In genomic region chr7:97925819-97926218, GRCm38 (mm10) we compare ENCODE assay signal across 44 mouse cellular contexts. TPM values are rescaled to one million over a fixed set of nuclear protein-coding genes. Genes with fewer than 3 reads are reported as not detected.
DNase-seq lines count a peak whose midpoint lies in the region; ATAC-seq and TF ChIP-seq lines count a peak whose summit lies in the region.
"Had no signal": no experiment of that assay in that cellular context is flagged by ENCODE, and none has a peak within 500 bp of the region (broad histone marks: within the 10 kb centered on the region; RNA-seq: fewer than 3 reads in every experiment).

No protein-coding gene starts in this region.

- WGBS in limb, embryonic 14.5 days, result 51% methylated on average over 1 of the region's 1 CpGs
- 87% methylated on average over 1 of the region's 1 CpGs for WGBS in limb, embryonic 10.5 days

- H3K9me3 ChIP-seq in limb, embryonic 14.5 days (ENCODE audit: control insufficient read depth, low read length), result no peaks in the 10 kb centered on the region
- no peaks in the 10 kb centered on the region for H3K9me3 ChIP-seq in limb, embryonic 10.5 days (replicated peaks)
- H3K9me3 ChIP-seq: embryonic facial prominence, embryonic 12.5 days; G1E; limb, embryonic 13.5 days; liver, embryonic 12.5 days; midbrain, embryonic 13.5 days had no signal

- no peaks in the 10 kb centered on the region for H3K4me1 ChIP-seq in limb, embryonic 14.5 days (ENCODE audit: control insufficient read depth, insufficient read depth, low read length)
- no peaks in the 10 kb centered on the region for H3K4me1 ChIP-seq in limb, embryonic 10.5 days
- H3K4me1 ChIP-seq: embryonic facial prominence, embryonic 12.5 days; hindbrain, embryonic 13.5 days; limb, embryonic 13.5 days; liver, embryonic 12.5 days; megakaryocyte, embryonic 14.5 days; midbrain, embryonic 13.5 days had no signal

- TF ChIP-seq POLR2A in limb, embryonic 14.5 days (IDR thresholded peaks at IDR 0.05; ENCODE audit: borderline replicate concordance, extremely low read depth, insufficient read depth, insufficient read length), result no peak

- H3K9ac ChIP-seq in limb, embryonic 14.5 days (ENCODE audit: low read depth, low read length, severe bottlenecking), result no peak overlapping the region
- H3K9ac ChIP-seq: embryonic facial prominence, embryonic 12.5 days; hindbrain, embryonic 13.5 days; limb, embryonic 13.5 days; liver, embryonic 12.5 days; liver, postnatal 0 days; midbrain, embryonic 13.5 days had no signal

- no peaks in the 10 kb centered on the region for H3K36me3 ChIP-seq in limb, embryonic 14.5 days (ENCODE audit: control insufficient read depth, insufficient read depth, low read length)
- H3K36me3 ChIP-seq in limb, embryonic 10.5 days, result no peaks in the 10 kb centered on the region
- H3K36me3 ChIP-seq: embryonic facial prominence, embryonic 12.5 days; G1E; hindbrain, embryonic 13.5 days; limb, embryonic 13.5 days; liver, embryonic 12.5 days; midbrain, embryonic 13.5 days had no signal

- no peak for ATAC-seq in limb, embryonic 14.5 days (ENCODE audit: low FRiP score, low read depth)
- ATAC-seq in megakaryocyte-erythroid progenitor cell, adult 5-6 weeks (replicated peaks; ENCODE audit: low FRiP score, low TSS enrichment, poor library complexity, severe bottlenecking), result no peak
- ATAC-seq: activated CD4-positive, CD25-positive, alpha-beta regulatory T cell, adult 4 months; liver, embryonic 12.5 days; liver, postnatal 0 days; midbrain, embryonic 13.5 days had no signal

- H3K4me3 ChIP-seq in limb, embryonic 14.5 days (replicated peaks; ENCODE audit: low read length), result no peak overlapping the region
- H3K4me3 ChIP-seq in limb, embryonic 10.5 days, result no peak overlapping the region
- H3K4me3 ChIP-seq: embryonic facial prominence, embryonic 12.5 days; gastrocnemius, adult 2 months; hindbrain, embryonic 13.5 days; layer of hippocampus, adult 2 months; left cerebral cortex, adult 2 months; limb, embryonic 13.5 days; liver, embryonic 12.5 days; megakaryocyte, embryonic 14.5 days; midbrain, embryonic 13.5 days had no signal

- no peaks in the 10 kb centered on the region for H3K27me3 ChIP-seq in limb, embryonic 14.5 days (ENCODE audit: control insufficient read depth, insufficient read depth, low read length)
- no peaks in the 10 kb centered on the region for H3K27me3 ChIP-seq in limb, embryonic 10.5 days (ENCODE audit: low read depth, poor library complexity, severe bottlenecking)
- H3K27me3 ChIP-seq: embryonic facial prominence, embryonic 12.5 days; hindbrain, embryonic 13.5 days; limb, embryonic 13.5 days; liver, embryonic 12.5 days; megakaryocyte, embryonic 14.5 days; midbrain, embryonic 13.5 days had no signal

- H3K27ac ChIP-seq in limb, embryonic 14.5 days (replicated peaks; ENCODE audit: low read depth, low read length), result no peak overlapping the region
- H3K27ac ChIP-seq in limb, embryonic 10.5 days, result no peak overlapping the region
- H3K27ac ChIP-seq: embryonic facial prominence, embryonic 12.5 days; gastrocnemius, adult 2 months; hindbrain, embryonic 13.5 days; layer of hippocampus, adult 2 months; left cerebral cortex, adult 2 months; limb, embryonic 13.5 days; liver, embryonic 12.5 days; midbrain, embryonic 13.5 days; stomach, postnatal 0 days had no signal

- DNase-seq in limb, embryonic 14.5 days (ENCODE audit: low spot score), result peak; percentile 76
- DNase-seq in limb, embryonic 10.5 days (ENCODE audit: low spot score), result no peak
- DNase-seq in 3T3-L1 (ENCODE audit: low read depth, low spot score), result peak; percentile 19
- DNase-seq in 416B (ENCODE audit: low read depth), result peak; percentile 21
- DNase-seq in brain, adult 2 months (ENCODE audit: low read depth, low spot score), result peak; percentile 65
- DNase-seq in urinary bladder, adult 18-20 months (ENCODE audit: low spot score in 2 of 2), result no peak
- DNase-seq: adrenal gland, adult 2 months; cerebellum, adult 11 months; cerebellum, adult 9-10 months; cerebellum, postnatal 36 days; gastrocnemius, adult 2 months; gastrocnemius, postnatal 36 days; heart, adult 18-20 months; heart, postnatal 4 days; kidney, adult 11 months; kidney, postnatal 14 days; liver, postnatal 0 days; lung, postnatal 4 days; right cerebral cortex, postnatal 4 days; thymus, adult 2 months; thymus, postnatal 36 days had no signal

- H3K4me2 ChIP-seq in limb, embryonic 14.5 days (replicated peaks; ENCODE audit: low read depth, low read length, severe bottlenecking), result no peak overlapping the region
- H3K4me2 ChIP-seq: embryonic facial prominence, embryonic 12.5 days; heart, embryonic 11.5 days; hindbrain, embryonic 13.5 days; limb, embryonic 13.5 days; liver, embryonic 12.5 days; midbrain, embryonic 13.5 days had no signal

RNA-seq across cellular contexts. Expression of gene Gdpd4, which starts 6.1 kb away (rescaled TPM):
- not detected in 2 replicates for polyA plus RNA-seq in limb, embryonic 14.5 days (2012; rRNA removed)
- not detected in 2 replicates for polyA plus RNA-seq in limb, embryonic 14.5 days (2014; fragmentation: Nextera tagmentation; extraction: Ambion mirVana)
- not detected in 2 replicates for polyA plus RNA-seq in limb, embryonic 10.5 days (2016; fragmentation: Nextera tagmentation; extraction: Ambion mirVana)
- total RNA-seq in megakaryocyte-erythroid progenitor cell, adult 5-6 weeks (2014; fragmentation: Nextera tagmentation), result not detected in 2 replicates
- not detected in 2 replicates for total RNA-seq in megakaryocyte-erythroid progenitor cell, adult 5-6 weeks (2017)
- total RNA-seq: adrenal gland, adult 2 months; adrenal gland, postnatal 4 days; heart, adult 18-20 months; heart, postnatal 4 days; layer of hippocampus, adult 2 months; layer of hippocampus, postnatal 14 days; left cerebral cortex, adult 2 months; left cerebral cortex, postnatal 25 days; monocyte, adult 5-6 weeks; neutrophil, adult 5-6 weeks had no signal
- polyA plus RNA-seq: activated CD4-positive, CD25-positive, alpha-beta regulatory T cell, adult 4 months; adrenal gland, adult 2 months; embryonic facial prominence, embryonic 12.5 days; forebrain, embryonic 11.5 days; G1E; heart, embryonic 11.5 days; heart, embryonic 16.5 days; kidney, embryonic 14.5 days; limb, embryonic 13.5 days; liver, embryonic 12.5 days; liver, postnatal 0 days; midbrain, embryonic 13.5 days; neural tube, embryonic 11.5 days; spleen, adult 2 months; stomach, postnatal 0 days; thymus, adult 2 months had no signal

Comparison
In these comparisons a context has a peak if more than half of its experiments do, and no peak if none do; other contexts are left out.
1. DNase-seq: peak in limb, embryonic 14.5 days (single experiment), 3T3-L1 (single experiment), 416B (single experiment) and brain, adult 2 months (single experiment); none in limb, embryonic 10.5 days (single experiment) and urinary bladder, adult 18-20 months (0 of 2).